Mouse (Mus musculus) cortical plate, adult 2 months (tissue): Measurements from ENCODE around the gene Dab2ip. TPM values are rescaled to one million over a fixed set of nuclear protein-coding genes. Genes with fewer than 3 reads are reported as not detected.

Experiments
- H3K27ac ChIP-seq: fragments of 200-500 bp; 2 replicates; pipeline ENCODE4 v1.5.1; 2012; ENCODE audit warnings: low read length, control low read depth, inconsistent platforms; ENCODE audit not compliant: insufficient read depth
- H3K4me1 ChIP-seq: fragments of 200-500 bp; 2 replicates; pipeline ENCODE4 v1.6.1; 2011; ENCODE audit warnings: low read length; ENCODE audit not compliant: control insufficient read depth, insufficient read depth
- H3K4me3 ChIP-seq: fragments of 200-500 bp; 2 replicates; pipeline ENCODE4 v1.5.1; 2011; ENCODE audit warnings: mild to moderate bottlenecking, low read length, control low read depth; ENCODE audit not compliant: insufficient read depth
- CTCF ChIP-seq: fragments of 200-500 bp; IDR thresholded peaks from 2 replicates; pipeline ENCODE4 v1.5.1; 2011; ENCODE audit warnings: mild to moderate bottlenecking, control low read depth, low read length; ENCODE audit not compliant: insufficient read depth; ENCODE audit errors: extremely low read depth
- POLR2A ChIP-seq: fragments of 200-500 bp; IDR thresholded peaks from 2 replicates; pipeline ENCODE4 v1.6.1; 2011; ENCODE audit warnings: mild to moderate bottlenecking, low read length, control low read depth; ENCODE audit not compliant: insufficient read depth; ENCODE audit errors: extremely low read depth
- polyA plus RNA-seq: library from polyadenylated mRNA; depleted of rRNA; stranded (reverse); fragments of >200 nt; gene quantifications from 2 replicates; pipeline ENCODE4 v1.2.3, GENCODE M21; 2012

Dab2ip gene
- polyA plus RNA-seq, 1 experiment = 114 TPM

DNA sequence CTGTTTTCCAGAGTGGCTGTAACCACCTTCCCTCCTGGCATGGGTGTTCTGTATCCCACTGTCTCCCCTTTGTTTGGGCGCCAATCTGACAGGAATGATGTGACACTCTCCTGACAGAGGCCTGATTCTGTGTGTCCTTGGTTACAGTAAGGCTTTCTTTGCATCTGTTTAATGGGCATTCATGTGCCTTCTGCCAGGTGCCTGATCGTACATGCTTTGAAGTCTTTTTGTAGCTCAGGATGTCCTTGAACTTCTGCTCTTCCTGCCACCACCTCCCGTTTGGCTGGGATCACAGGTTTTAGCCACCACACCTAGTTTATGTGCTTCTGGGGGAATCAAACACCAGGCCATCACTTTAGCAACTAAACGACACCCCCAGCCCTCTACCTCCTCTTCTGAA is 22.0 kb downstream of the Dab2ip start:
- Histone ChIP-seq H3K4me3 (no peak overlapping the region), H3K4me1 (no peaks in the 10 kb centered on the region), H3K27ac (no peak overlapping the region)
- TF ChIP-seq POLR2A = no peak
- no peak for TF ChIP-seq CTCF

DNA sequence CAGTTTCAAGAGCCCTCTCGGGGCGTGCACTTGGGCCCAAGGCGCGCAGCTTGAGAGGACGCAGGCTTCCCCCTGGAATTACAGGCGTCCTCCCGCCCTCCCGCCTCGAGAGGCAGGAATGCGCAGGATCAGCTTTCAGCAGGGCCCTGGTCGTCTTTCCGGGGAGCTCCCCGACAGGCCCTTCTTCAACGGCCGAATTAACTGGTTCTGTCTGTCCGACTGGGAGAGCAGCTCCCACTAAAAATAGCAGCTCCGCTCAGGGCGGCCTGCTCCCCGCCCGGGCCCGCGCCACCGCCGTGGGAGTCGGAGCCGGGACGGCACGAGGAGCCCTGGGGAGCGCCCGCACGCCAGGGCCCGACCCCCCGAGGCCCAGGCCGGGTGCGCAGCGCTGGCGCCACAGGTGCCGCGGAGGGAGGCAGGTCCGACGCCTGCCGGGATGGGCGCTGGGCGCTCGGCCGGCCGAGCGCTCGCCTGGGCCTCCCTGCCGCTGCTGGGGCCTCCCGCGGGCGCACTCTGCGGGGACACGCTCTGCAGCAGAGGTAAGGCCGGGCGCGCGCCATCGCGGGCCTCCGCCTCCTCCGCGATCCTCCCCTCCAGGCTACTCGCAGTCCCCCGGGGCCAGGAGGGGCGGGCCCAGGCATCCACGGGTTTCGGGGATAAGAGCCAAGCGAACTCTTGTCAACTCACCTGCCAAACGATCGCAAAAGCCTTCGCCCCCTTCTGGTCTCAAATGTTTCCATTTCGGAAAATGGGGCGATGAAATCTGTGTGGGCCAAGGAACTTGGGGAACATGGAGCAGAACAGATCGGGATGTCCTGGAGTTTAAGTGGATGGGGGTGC is 23.7 kb downstream of the Dab2ip start:
- Histone ChIP-seq H3K4me1 (no peaks in the 10 kb centered on the region), H3K4me3 (peak overlapping the region; percentile 15; the same call in 1 of the 2 replicates), H3K27ac (no peak overlapping the region)
- TF ChIP-seq CTCF = no peak
- TF ChIP-seq POLR2A = no peak

DNA sequence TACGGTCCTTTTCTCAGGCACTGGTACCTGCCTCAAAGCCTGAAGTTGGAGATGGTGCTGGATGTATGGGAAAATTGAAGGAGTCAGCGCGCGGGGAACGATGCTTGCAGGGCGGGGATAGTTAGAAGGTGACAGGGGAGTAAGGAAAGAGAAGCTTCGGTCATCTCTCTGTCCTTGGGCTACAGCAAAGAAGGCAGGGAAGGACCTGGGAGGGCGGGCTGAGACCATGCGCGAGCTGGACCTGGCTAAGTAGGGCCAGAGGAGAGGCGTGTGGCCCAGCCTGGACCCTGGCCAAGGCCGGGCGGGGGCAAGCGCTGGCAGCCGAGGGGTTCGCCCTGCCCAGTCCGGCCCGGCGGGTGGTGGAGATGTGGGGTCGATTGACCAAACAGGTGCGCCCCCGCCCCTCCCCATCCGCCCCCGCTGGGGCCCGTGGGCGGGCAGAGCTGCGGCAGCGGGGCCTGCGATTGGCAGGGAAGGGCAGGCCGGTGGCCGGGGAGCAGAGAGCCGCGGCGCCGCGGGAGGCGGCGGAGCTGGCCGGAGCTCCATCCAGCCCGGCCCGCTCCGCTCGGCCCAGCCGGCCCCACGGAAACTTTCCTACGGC is 24.4 kb downstream of the Dab2ip start:
- TF ChIP-seq CTCF (no peak), POLR2A (no peak)
- Histone ChIP-seq H3K4me3 (peak overlapping the region; percentile 15), H3K27ac (no peak overlapping the region), H3K4me1 (no peaks in the 10 kb centered on the region)

DNA sequence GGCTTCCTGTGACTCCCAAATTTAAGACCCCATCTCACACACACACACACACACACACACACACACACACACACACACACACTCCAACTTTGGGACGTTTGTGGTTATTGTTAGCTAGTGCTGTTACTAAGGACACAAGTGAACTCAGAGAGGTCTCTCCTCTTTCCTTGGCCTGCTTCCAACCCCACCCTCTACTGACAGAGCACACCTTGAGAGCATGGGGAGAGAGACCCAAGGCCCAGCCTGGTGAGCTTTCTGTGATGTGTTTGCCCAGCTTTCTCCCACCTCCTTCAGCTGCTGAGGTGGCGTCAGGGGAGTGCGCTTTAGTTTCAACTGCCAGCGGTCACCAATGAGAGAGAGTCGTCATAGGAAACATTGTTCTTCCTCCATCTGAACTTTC is 25.3 kb downstream of the Dab2ip start:
- no peak overlapping the region for H3K27ac ChIP-seq
- H3K4me3 ChIP-seq = no peak overlapping the region
- H3K4me1 ChIP-seq = no peaks in the 10 kb centered on the region
- no peak for TF ChIP-seq CTCF
- no peak for TF ChIP-seq POLR2A

DNA sequence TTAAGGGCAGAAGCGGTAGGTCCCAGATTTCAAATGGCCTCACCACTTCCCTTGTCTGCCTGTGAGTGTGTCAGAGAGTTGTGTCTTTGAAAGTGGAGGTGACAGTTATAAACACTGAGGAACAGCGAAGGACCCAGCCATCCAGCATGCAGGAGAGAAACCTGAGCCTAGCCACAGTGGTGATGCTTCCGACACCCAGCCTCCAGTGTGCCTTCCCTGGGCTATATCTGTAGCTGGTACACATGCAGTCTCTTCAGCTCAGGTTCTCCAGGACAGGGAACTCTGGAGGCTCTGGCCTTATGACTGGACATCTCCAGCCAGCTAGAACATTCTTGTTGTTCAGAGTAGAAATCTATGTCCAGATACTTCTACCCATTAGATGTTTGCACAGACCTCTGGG is 25.9 kb downstream of the Dab2ip start:
- no peak for TF ChIP-seq CTCF
- no peak for TF ChIP-seq POLR2A
- Histone ChIP-seq H3K4me1 (no peaks in the 10 kb centered on the region), H3K27ac (no peak overlapping the region), H3K4me3 (no peak overlapping the region)

DNA sequence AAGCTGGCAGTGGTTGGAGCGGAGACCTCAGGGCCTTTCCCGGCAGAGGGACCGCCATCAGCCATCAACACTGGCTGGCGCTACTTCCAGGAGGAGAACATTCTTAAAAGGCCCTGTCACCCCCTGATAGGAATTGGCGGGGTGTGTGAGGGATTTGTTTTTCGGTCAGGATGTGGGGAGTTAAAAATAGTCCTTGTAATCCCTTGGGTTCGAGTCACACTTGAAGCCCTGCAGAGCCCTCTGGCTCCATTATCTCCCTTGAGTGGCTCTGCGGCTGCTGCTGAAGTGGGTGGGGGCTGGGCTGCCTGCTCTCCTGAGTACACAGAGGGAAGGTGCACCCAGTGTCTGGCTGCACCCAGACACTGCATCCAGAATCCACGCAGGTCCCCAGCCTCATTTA is 30.3 kb downstream of the Dab2ip start:
- no peak for TF ChIP-seq POLR2A
- TF ChIP-seq CTCF = no peak
- Histone ChIP-seq H3K27ac (no peak overlapping the region), H3K4me3 (no peak overlapping the region), H3K4me1 (no peaks in the 10 kb centered on the region)

DNA sequence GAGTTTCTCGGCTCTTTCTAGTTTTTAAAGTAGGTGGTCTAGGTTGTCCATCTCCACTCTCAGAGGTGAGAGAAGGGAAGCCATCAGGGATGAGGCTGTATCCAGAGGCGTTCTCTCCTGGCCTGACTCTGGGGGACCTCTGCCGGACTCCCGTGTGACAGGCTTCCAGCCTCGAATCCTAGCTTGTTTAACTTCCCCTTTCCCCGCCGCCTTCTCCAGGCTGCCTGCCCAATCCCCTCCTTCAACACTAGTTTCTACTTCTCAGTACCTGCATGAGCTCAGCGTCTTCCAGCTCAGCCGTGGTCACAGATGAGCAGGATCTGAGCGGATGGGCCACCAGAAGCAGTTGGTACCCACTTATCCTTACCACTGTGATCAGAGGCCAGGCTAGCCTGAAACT is 31.3 kb downstream of the Dab2ip start:
- Histone ChIP-seq H3K4me3 (no peak overlapping the region), H3K27ac (no peak overlapping the region), H3K4me1 (no peaks in the 10 kb centered on the region)
- TF ChIP-seq POLR2A (no peak), CTCF (no peak)

DNA sequence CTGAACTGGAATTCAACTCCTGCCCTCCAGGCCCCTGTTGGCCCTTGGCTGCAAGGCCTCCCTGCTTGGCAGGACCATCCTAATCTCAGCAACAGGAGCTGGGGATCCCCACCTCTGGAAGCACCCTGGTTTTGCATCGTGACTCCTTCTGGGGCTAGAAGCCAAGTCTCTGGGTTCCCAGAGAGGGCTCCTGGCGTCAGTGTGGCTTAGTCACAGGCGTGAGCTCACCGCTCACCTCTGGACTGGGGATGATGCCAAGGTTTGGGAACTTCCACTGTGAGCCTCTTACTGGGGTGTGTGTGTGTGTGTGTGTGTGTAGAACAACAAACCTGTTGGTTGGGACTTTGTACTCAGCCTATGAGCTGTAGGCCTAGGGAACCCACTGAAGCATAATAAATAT is 31.7 kb downstream of the Dab2ip start:
- Histone ChIP-seq H3K4me1 (no peaks in the 10 kb centered on the region), H3K27ac (no peak overlapping the region), H3K4me3 (no peak overlapping the region)
- TF ChIP-seq CTCF = no peak
- TF ChIP-seq POLR2A = no peak

DNA sequence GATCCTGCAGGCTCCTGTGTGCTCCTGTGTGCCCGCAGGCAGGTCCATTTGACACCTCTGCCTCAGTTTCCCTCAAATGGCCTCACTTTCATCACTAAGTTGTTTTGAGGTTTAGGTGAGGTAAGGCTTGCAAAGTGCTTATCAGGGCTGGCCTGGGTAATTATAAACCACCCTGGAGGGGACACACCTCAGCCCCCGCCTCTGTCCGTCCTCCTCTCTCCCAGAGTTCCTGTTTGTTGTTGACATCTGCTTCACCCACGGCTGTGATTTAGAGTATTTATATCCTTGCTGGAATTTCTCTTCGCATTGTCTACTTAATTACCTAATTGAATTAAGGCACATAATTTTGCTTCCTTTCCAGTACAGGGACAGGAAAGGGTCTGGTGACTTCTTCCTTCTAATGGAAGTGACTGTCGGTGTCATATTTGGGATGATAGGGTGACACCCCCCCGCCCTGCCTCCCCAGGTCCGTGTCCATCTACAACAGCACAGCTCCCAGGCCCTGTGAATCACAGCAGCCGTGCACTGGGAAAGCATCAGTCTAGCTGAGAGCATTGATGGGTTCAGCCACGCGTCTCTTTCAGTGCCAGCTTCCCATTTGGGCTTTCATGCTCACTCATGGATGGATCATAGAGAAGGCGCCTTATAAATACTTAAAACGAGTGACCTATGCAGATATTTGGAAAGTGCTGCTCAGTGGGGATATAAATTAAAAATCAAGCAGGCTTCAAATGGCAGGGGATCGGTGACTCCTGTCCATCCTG is 34.1 kb downstream of the Dab2ip start:
- TF ChIP-seq CTCF (no peak), POLR2A (no peak)
- H3K4me1 ChIP-seq = no peaks in the 10 kb centered on the region
- no peak overlapping the region for H3K4me3 ChIP-seq
- no peak overlapping the region for H3K27ac ChIP-seq
